Mouse (Mus musculus) brain, embryonic 14.5 days (tissue): ENCODE results near the gene Tubd1. TPM values are rescaled to one million over a fixed set of nuclear protein-coding genes. Genes with fewer than 3 reads are reported as not detected.

Source experiments
- DNase-seq: peaks from one replicate; pipeline ENCODE4 v3.0.0-alpha.2; 2011; ENCODE audit warnings: low read depth
- CTCF ChIP-seq: fragments of 200-500 bp; IDR thresholded peaks from 2 replicates; pipeline ENCODE4 v1.5.1; 2012; ENCODE audit warnings: inconsistent platforms, mild to moderate bottlenecking, moderate library complexity, borderline replicate concordance; ENCODE audit not compliant: insufficient read depth, insufficient read length; ENCODE audit errors: extremely low read depth
- POLR2A ChIP-seq: fragments of 200-500 bp; IDR thresholded peaks from 2 replicates; pipeline ENCODE4 v1.6.1; 2012; ENCODE audit warnings: mild to moderate bottlenecking, inconsistent platforms, borderline replicate concordance; ENCODE audit not compliant: poor library complexity, insufficient read depth, insufficient read length, severe bottlenecking; ENCODE audit errors: extremely low read depth
- polyA plus RNA-seq: library from polyadenylated mRNA; depleted of rRNA; stranded (reverse); fragments of >200 nt; gene quantifications from 2 replicates; pipeline ENCODE4 v1.2.3, GENCODE M21; 2012; rRNA removed

The Tubd1 gene
- polyA plus RNA-seq, 1 experiment, result 4.4 TPM

DNA sequence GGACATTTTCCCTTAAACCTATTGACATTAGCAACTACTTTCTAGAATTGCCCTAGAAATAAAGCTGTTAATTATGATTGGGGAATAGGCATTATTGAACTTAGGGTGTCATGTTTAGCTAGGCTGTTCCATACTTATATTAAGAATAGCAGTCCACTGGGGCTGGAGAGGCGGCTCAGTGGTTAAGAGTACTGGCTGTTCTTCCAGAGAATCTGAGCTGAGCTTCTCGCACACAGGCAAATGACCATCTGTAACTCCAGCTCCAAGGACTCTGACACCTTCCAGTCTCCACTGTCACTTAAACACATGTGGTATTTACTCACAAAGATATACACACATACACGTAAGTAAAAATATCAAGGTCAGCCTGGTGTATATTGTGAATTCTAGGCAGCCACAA lies 52.2 kb downstream of the Tubd1 start:
- DNase-seq, result no peak
- TF ChIP-seq CTCF (no peak), POLR2A (no peak)

DNA sequence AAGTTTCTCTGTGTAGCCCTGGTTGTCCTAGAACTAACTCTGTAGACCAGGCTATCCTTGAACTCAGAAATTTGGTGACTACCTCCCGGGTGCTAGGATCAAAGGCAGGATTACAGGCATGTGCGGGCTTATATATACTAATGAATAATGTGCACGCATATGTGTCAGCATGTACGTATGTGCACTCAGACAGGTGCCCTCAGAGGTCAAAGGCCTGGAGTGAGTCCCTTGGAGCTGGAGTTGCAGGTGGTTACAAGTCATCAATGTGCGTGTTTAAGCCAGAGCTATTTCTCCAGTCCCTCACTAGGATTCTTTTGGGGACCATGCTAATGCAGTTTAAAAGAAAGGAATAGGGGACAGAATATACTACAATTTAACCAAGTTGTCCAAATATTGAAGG lies 53.4 kb downstream of the Tubd1 start:
- no peak for TF ChIP-seq POLR2A
- TF ChIP-seq CTCF, result no peak

DNA sequence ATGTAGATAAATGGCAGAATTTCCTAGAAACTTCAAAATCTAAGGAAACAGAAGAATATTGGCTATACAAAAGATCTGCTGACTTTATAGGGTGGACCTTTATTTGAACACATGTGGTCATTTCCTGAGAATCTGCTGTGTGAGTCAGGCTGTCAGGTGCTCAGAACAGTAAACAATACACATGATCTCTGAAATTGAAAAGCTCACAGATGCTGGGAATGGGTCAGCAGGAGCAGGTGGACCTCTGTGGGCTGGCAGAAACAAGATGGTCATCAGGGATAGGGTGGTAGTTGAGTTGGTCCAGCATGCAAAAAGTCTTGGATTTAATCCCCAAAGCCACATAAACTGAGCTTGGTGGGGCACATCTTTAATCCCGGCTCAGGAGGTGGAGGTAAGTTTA lies 53.8 kb downstream of the Tubd1 start:
- no peak for DNase-seq
- TF ChIP-seq CTCF (no peak), POLR2A (no peak)

More for the DNA sequence above, 53.4 kb downstream of the Tubd1 start:
- DNase-seq, result no peak

DNA sequence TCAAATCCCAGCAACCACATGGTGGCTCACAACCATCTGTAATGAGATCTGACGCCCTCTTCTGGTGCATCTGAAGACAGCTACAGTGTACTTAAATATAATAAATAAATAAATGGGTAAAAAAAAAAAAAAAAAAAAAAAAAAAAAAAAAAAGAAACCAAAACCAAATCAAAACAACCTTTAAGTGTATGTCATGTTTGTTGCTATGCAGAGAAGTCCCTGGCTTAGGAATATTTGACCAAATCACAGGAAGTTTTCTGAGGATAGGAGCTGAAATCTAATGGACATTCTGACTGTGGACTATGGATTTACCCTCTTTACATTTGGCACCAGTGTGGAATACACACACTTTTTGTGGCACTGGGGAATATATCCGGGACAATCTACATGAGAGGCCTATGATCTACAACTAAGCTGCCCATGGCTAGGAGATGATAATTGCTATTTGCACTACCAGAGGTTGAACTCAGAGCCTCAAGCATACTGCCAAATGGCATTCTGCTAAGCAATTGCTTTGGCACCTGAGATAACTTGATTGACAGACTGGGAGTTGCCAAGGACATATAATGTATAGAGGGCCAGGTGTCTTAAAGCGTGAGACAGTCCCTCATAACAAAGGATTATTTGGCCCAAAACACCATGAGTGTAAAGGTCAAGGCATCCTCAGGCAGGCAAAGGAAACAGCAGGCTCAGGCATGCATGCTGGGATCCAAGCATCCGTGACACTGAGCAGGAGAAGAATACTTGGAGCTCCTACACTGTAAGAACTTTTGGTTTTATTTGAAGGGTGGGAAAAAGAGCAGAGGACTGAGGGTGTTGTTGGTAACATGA lies 54.8 kb downstream of the Tubd1 start:
- TF ChIP-seq POLR2A, result no peak
- TF ChIP-seq CTCF, result no peak
- DNase-seq, result no peak

DNA sequence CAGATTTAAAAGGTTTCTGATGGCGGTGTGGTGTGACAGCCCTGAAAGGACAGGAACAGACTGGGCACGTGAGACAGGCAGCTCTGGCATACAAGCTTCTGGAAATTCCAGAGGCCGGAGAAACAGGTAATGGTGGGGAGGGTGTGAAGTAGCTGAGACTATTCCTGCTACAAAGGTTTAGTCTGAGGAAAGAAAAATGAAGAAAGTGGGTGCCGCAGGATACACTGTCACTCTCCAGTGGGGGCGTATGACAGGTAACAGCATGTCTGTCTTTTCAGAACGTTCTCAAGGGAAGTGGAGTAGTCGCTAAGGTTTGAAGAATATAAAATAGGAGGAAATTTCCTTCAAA lies 55.4 kb downstream of the Tubd1 start:
- no peak for DNase-seq
- TF ChIP-seq POLR2A, result no peak
- TF ChIP-seq CTCF, result no peak

DNA sequence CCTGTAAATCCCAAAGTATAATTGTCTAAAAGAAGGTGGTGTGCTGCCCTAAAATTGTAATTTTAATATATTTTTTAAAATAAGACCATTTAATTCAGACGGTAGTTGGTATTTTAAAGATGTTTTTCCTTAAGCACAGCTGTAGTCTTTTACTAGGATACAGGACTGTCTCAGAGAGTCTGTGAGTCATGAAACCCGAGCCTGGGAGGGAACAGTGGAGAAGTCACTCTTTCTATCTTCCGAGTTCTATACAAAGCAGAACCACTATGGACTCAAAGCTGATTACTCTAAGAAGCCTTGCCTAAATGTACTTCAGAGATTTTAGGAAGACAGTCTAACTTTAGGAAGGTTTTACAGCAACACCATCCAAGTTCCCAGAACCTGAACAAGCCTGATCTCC lies 57.3 kb downstream of the Tubd1 start:
- DNase-seq, result no peak
- TF ChIP-seq POLR2A (no peak), CTCF (no peak)

DNA sequence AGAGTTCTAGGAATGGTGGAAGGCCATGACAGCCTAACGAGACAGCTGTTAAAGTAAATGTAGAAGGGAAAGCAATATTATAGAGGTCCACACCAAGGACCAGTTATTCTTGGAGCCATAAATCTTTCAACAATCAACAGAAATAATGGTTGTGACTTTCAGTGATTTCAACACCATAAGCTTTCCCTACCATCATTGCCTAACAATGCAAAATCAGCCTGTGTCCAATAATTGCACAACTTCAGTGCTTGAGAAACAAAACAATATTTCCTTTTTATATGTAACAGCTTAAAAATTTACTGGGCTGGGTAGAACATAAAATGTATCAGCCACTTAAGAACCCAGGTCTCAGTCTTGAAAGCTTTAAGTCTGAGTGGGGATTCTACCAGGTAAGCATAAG lies 58.9 kb downstream of the Tubd1 start:
- TF ChIP-seq CTCF, result no peak
- no peak for TF ChIP-seq POLR2A
- DNase-seq, result no peak

DNA sequence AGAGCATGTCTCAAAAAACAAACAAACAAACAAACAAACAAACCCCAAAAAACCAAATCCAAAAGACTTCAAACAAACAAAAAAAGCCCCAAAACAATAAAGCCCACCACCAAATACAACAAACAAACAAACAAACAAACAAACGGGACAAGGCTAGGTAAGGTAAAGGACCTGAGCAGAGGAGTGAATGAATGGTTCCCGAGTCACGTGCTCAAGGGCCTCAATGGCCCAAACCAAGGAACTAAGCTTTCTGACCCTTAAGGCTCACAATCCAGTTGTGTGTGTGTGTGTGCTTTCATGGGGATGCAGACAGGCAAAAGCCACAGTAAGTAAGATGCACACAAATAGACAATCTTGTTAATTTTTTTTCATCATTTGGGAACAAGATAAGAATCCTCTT lies 59.5 kb downstream of the Tubd1 start:
- TF ChIP-seq POLR2A (no peak), CTCF (no peak)

DNA sequence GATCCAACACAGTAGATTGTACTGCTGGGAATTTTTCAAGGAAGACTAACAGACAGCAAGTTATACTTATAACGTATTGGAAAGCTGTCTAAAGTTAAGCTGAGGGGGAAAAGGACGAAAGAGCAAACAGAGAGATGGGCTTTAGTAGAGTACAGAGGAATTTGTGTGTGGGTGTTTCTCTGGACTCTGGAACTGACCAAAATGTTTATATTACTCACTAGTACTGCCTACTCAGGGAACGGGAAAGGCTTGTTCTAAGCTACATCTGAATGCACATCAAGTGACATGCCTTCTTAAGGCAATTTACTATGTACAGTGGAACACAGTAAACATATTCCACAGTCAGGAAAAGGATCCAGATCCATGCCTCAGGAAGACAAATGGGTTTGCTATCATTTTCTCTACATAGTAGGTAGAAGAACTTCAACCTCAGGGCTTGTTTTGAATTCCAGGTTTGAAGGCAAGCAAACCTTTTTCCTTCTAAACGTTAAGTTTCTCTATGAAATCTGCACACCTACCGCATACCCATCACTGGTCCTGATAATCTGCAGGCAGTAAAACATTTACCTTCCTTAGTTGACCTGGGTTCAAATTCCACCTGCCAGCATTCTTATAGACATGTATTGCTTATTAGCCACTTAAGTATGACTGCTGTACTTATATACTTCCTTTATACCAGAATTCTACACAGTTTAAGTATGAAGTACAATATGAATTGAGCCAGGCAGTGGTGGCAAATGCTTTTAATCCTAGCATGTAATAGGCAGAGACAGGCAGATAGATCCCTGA lies 60.1 kb downstream of the Tubd1 start:
- DNase-seq, result no peak
- TF ChIP-seq POLR2A, result no peak
- no peak for TF ChIP-seq CTCF

More for the DNA sequence above, 59.5 kb downstream of the Tubd1 start:
- no peak for DNase-seq

DNA sequence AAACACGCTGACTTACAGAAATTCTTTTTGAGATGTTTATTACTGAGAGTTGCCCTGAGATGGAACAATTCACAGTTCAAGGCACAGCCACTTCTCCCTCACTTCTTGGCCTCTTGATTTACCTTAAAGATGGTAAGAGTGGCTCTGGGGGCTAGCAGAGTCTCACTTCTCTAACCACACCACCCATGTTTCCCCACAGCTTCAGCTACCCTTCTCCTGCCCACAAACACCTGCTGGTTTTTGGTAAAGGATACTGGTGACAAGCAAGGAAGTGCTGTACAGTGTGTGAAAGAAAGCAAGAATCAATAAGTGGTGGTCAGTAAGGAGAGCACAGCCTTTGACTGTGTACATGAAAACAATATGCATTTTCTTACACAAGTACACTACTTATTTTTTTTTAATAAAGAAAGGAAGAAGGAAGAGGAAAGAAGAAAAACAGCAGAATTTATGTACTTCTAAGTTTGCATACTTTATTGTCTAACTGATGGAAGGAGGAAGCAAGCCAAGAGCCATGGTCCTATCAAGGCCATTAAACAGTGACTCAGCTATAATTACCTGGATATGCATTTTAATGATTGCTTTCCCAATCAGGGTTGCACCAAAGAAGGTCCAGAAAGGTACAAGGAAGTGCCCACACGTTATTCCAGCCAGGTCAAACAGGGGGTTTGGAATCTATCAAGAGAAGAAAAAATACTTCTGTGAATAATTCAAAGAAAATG lies 62.0 kb downstream of the Tubd1 start:
- TF ChIP-seq POLR2A, result no peak
- TF ChIP-seq CTCF, result no peak
- no peak for DNase-seq

DNA sequence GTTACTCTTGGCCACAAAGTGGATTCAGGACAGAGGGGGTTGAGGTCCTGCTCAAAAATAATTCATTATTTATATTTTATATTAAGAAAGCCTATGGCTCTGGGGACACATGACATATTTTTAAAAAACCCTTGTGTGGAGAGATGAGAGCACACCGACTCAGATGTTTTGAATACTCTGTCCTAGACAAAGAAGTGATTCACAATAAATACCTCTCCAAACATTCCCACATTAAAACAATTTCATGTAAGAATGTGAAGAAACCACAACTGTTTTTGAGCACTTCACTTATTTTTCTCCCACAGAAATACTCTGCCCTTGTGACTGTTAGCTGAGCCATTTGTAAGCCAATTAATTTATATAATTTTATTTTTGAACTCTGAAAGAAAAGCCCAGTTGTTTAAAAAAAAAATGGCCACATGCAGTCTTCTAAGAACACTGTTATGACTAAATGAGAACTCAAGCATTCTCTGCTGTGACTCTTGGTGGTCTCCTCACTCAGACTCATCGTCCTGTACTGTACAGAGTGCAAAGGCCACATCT lies 63.1 kb downstream of the Tubd1 start:
- no peak for TF ChIP-seq POLR2A
- no peak for TF ChIP-seq CTCF

DNA sequence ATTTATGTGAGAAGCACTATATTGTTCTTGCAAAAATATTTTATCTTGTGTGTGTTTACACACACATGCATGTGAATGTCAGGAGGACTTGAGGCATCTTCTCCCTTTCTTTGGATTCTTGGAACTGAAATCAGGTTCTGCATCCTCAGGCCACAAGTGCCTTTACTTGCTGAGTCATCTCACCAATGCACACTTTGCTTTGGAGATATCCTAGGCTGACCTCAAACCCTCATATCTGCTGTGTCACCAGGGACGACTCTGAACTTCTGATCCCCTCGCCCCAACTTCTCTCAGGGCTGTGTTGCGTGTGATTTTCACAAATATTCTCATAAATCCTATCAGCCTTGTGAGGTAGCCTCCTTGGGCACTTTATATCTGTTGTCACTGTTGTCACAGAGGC lies 65.4 kb downstream of the Tubd1 start:
- TF ChIP-seq POLR2A, result no peak
- no peak for TF ChIP-seq CTCF
- DNase-seq, result no peak

More for the DNA sequence above, 63.1 kb downstream of the Tubd1 start:
- no peak for DNase-seq

DNA sequence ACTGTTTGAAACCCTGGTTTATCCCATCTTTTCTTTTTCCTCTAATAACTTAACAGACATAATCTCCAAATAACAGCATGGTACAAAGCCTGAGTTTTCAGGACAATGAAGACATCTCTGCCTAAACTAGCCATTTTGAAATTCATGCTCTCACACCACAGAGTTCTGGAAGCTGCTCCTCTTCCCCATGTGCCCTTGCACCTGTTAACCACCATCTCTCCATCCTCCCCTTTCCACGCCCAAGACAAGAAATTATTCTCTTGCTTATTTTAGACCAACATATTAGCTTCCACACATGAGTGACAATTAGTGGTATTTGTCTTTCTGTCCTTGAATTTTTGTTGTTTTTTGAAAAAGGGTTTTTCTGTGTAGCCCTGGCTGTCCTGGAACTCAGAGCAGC lies 67.2 kb downstream of the Tubd1 start:
- no peak for DNase-seq
- no peak for TF ChIP-seq POLR2A
- no peak for TF ChIP-seq CTCF

DNA sequence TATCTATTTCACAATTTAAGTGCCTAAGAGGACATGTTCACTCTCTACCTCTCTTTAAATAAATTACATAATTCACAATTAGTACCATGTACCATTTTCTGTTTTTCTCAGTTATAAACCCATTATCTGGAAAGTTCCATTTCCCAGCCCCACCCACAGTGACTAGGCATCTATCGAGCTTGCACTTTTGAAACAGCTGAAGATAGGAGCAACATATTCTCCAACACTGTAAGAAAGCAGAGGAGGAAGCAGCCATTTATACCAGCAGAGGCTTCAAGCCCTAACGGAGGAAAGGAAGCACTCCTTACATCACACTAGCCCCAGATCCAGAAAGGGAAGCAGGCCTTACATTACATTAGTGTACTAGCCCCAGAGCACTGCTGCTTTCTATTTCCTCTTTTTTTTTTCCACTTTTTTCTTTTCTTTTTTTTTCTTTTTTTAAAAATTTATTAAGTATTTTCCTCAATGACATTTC lies 69.3 kb downstream of the Tubd1 start:
- DNase-seq, result no peak
- no peak for TF ChIP-seq POLR2A
- TF ChIP-seq CTCF, result no peak

DNA sequence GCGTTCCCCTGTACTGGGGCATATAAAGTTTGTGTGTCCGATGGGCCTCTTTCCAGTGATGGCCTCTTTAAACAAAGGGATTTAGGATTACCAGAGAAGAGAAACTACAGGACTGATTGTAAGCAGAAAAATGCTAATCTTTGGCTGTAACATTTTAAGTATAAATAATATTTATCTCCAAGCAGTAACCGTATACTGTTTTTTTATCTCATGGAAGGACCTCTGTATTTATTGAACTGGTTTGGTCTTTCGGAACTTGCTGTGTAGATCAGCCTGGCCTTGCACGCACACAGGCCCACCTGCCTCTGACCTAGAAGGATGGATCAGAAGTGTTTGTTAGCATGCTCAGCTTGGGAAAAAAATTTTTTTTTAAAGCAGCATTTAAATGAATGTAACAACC lies 69.8 kb downstream of the Tubd1 start:
- TF ChIP-seq POLR2A, result no peak
- no peak for TF ChIP-seq CTCF
- DNase-seq, result no peak

Other genes with a start within 250 kb of the Tubd1 start
- gene Med13, start 187.4 kb upstream of the Tubd1 start, polyA plus RNA-seq, result 26.4 and 30.3 TPM in 2 replicates
- gene Rnft1, start 60.3 kb upstream of the Tubd1 start, polyA plus RNA-seq, result 6.3 and 8.3 TPM in 2 replicates
- 25.5 and 28.5 TPM in 2 replicates for gene Rps6kb1, start 186 bp upstream of the Tubd1 start, polyA plus RNA-seq
- 39.6 and 50.2 TPM in 2 replicates for gene Vmp1, start 138.8 kb downstream of the Tubd1 start, polyA plus RNA-seq
- gene Ptrh2, start 139.0 kb downstream of the Tubd1 start, polyA plus RNA-seq, result 17.5 and 18.9 TPM in 2 replicates
- 134 and 191 TPM in 2 replicates for gene Cltc, start 212.6 kb downstream of the Tubd1 start, polyA plus RNA-seq